Mouse (Mus musculus) thymus, adult 2 months (tissue): ENCODE results near the gene D5Ertd579e. TPM values are rescaled to one million over a fixed set of nuclear protein-coding genes. Genes with fewer than 3 reads are reported as not detected.

Experiments used
- DNase-seq: peaks from one replicate; pipeline ENCODE4 v3.0.0; 2021
- H3K27ac ChIP-seq: fragments of 200-500 bp; 2 replicates; pipeline ENCODE4 v1.5.1; 2012; ENCODE audit warnings: low read length, control low read depth; ENCODE audit not compliant: control insufficient read depth, insufficient read depth
- H3K27me3 ChIP-seq: fragments of 200-500 bp; 2 replicates; pipeline ENCODE4 v1.6.1; 2012; ENCODE audit warnings: mild to moderate bottlenecking, low read length, moderate library complexity, mixed read lengths; ENCODE audit not compliant: control insufficient read depth, insufficient read depth
- H3K36me3 ChIP-seq: fragments of 200-500 bp; 2 replicates; pipeline ENCODE4 v1.6.1; 2012; ENCODE audit warnings: mild to moderate bottlenecking, low read length, moderate library complexity; ENCODE audit not compliant: control insufficient read depth, insufficient read depth
- H3K4me1 ChIP-seq: fragments of 200-500 bp; replicated peaks from 2 replicates; pipeline ENCODE4 v1.6.1; 2012; ENCODE audit warnings: low read length; ENCODE audit not compliant: control insufficient read depth, insufficient read depth
- H3K4me3 ChIP-seq: fragments of 200-500 bp; 2 replicates; pipeline ENCODE4 v1.5.1; 2012; ENCODE audit warnings: mild to moderate bottlenecking, low read length, control low read depth, moderate library complexity; ENCODE audit not compliant: control insufficient read depth, insufficient read depth
- CTCF ChIP-seq: fragments of 200-500 bp; IDR thresholded peaks from 2 replicates; pipeline ENCODE4 v1.5.1; 2012; ENCODE audit warnings: mild to moderate bottlenecking, control low read depth, low read length, moderate library complexity, borderline replicate concordance; ENCODE audit not compliant: control insufficient read depth, poor library complexity, insufficient read depth; ENCODE audit errors: extremely low read depth
- POLR2A ChIP-seq: fragments of 200-500 bp; IDR thresholded peaks from 2 replicates; pipeline ENCODE4 v1.6.1; 2012; ENCODE audit warnings: mild to moderate bottlenecking, low read length, control low read depth, moderate library complexity; ENCODE audit not compliant: control insufficient read depth, poor library complexity, insufficient read depth; ENCODE audit errors: extremely low read depth
- WGBS: fragments of 180-500 bp; shearing (Covaris S2); methylation state at CpG from one replicate; pipeline ENCODE4 v1.1.7; 2018; 5-methylcytosine and 5-hydroxymethylcytosine counted together
- polyA plus RNA-seq: library from polyadenylated mRNA; depleted of rRNA; stranded (reverse); fragments of >200 nt; gene quantifications from 2 replicates; pipeline ENCODE4 v1.2.3, GENCODE M21; 2012

D5Ertd579e gene
- polyA plus RNA-seq, 1 experiment = 26.8 TPM

- Histone ChIP-seq H3K36me3 (no peaks in the 10 kb centered on the region), H3K4me1 (no peaks in the 10 kb centered on the region), H3K27ac (no peak overlapping the region), H3K27me3 (no peaks in the 10 kb centered on the region), H3K4me3 (no peak overlapping the region)
- TF ChIP-seq POLR2A = no peak
- no peak for TF ChIP-seq CTCF
- DNase-seq = no peak
- WGBS = 78% methylated on average over 5 of the region's 5 CpGs
Observed at GRCm38 (mm10) chr5:36596225-36596624, 99.6 kb downstream of the D5Ertd579e start.

GRCm38 (mm10) chr5:36595115-36595514, 100.7 kb downstream of the D5Ertd579e start:
- peaks cover 7% of the 10 kb centered on the region; the same call in 1 of the 2 replicates for H3K4me1 ChIP-seq
- no peak for TF ChIP-seq POLR2A
- no peak for TF ChIP-seq CTCF
- 52% methylated on average over 3 of the region's 3 CpGs for WGBS
- no peak for DNase-seq
- no peaks in the 10 kb centered on the region for H3K36me3 ChIP-seq
- H3K27me3 ChIP-seq = no peaks in the 10 kb centered on the region
- H3K4me3 ChIP-seq = no peak overlapping the region
- H3K27ac ChIP-seq = no peak overlapping the region

GRCm38 (mm10) chr5:36594344-36594743, 101.5 kb downstream of the D5Ertd579e start:
- Histone ChIP-seq H3K36me3 (no peaks in the 10 kb centered on the region), H3K4me1 (peaks cover 8% of the 10 kb centered on the region; the same call in 1 of the 2 replicates), H3K27me3 (no peaks in the 10 kb centered on the region), H3K4me3 (no peak overlapping the region), H3K27ac (no peak overlapping the region)
- TF ChIP-seq POLR2A (no peak), CTCF (no peak)
- no peak for DNase-seq
- 92% methylated on average over 3 of the region's 3 CpGs for WGBS

- Histone ChIP-seq H3K27ac (no peak within 1 kb of the TSS), H3K36me3 (no peaks in the 10 kb centered on the region), H3K4me3 (no peak within 1 kb of the TSS), H3K4me1 (peaks cover 8% of the 10 kb centered on the region; the same call in 1 of the 2 replicates), H3K27me3 (no peaks in the 10 kb centered on the region)
- no peak for TF ChIP-seq POLR2A
- no peak for TF ChIP-seq CTCF
- 82% methylated on average over 5 of the region's 5 CpGs for WGBS
- DNase-seq = no peak
Observed at GRCm38 (mm10) chr5:36593176-36593575, 102.6 kb downstream of the D5Ertd579e start, which contains the start of gene Tbc1d14. Tbc1d14 (minus strand) TSS chr5:36593276.

GRCm38 (mm10) chr5:36590499-36590920, 105.3 kb downstream of the D5Ertd579e start:
- H3K36me3 ChIP-seq = no peaks in the 10 kb centered on the region
- DNase-seq = no peak
- no peak overlapping the region for H3K27ac ChIP-seq
- WGBS = 19% methylated on average over 5 of the region's 5 CpGs
- no peak for TF ChIP-seq CTCF
- no peak for TF ChIP-seq POLR2A
- peaks cover 8% of the 10 kb centered on the region; the same call in 1 of the 2 replicates for H3K4me1 ChIP-seq
- no peaks in the 10 kb centered on the region for H3K27me3 ChIP-seq
- no peak overlapping the region for H3K4me3 ChIP-seq

DNA sequence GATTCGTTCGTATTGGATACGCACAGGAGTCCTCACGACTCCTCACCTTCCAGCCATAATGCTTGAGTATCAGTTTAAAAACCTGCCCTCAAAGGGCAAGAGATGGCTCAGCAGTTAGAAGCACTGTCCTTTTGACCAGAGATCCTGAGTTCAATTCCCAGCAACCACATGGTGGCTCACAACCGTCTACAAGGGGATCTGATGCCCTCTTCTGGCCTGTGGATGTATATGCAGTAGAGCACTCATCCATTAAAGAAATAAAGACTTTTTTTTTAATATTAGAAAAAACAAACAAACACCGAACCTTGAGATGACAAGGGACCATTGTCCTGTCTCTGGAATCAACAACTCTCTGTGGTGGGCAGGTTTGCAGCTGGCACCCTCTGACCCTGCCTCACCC, 111.5 kb downstream of the D5Ertd579e start:
- H3K4me3 ChIP-seq = no peak overlapping the region
- WGBS = 74% methylated on average over 6 of the region's 6 CpGs
- H3K4me1 ChIP-seq = peaks cover 17% of the 10 kb centered on the region
- peak; percentile 22 for DNase-seq
- H3K27me3 ChIP-seq = no peaks in the 10 kb centered on the region
- no peak for TF ChIP-seq POLR2A
- TF ChIP-seq CTCF = no peak
- no peak overlapping the region for H3K27ac ChIP-seq
- no peaks in the 10 kb centered on the region for H3K36me3 ChIP-seq
